Mouse (Mus musculus): Measurements from ENCODE around the gene Cgas.

DNA sequence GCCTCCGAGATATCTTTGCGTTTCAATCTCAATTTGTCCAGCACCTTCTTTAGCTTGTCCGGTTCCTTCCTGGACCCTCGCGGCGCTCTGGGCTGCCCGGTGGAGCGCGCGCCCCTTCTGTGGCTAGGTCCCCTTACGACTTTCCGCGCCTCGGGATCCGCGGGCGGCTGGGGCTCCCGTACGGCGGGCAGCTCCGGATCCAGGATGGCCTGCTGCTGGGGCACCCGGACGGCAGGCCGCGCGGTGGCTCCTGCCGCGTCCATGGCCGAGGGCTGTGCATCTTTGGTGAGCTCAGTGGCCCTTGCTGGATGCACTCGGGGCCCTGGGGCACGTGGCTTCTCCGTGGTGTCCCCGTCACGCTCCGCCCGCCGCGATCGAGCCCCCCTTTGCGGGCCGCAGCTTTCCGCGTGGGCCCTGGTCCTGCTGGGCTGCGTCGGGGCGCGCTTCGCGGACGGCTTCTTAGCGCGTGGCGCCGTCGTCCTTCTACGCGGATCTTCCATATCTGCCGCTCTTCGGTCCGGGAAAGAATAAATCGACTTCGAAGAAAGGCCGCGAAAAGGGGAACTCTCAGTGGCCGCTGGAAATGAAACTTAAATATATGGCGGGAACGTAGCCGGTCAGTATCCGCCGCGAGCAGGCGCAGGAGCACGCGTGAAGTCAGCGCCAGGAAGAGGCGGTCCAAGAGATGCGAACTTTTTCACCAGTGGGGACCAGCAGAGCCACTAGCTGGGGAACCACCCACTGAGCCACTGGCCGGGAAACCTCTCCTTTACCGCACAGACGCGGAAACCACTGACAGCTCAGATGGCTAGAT lies at the start of gene Cgas:
- TF ChIP-seq EP300 (IDR thresholded peaks at IDR 0.05) (no peak), CTCF (IDR thresholded peaks at IDR 0.05) (no peak)
